Mouse (Mus musculus): ENCODE data around the gene Oxa1l.

DNA sequence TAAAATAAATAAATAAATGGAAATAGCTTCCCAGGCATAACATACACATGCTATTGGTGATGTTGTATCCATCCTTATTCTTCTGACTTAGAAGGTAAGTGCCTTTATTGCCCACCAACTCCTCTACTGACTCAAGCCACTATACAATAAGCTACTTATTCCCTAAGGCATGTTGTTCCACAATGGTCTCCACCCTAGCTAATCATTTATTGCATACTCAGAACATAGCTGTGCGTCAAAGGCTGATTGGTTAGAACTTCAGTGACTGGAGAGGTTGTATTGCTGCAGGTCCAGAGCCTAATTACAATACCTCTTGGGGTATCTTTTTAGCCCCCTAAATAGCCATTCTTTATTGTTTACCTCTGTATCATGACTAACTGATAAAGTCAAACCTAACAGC lies 29.5 kb upstream of the Oxa1l start:
- no peak for TF ChIP-seq POLR2A (IDR thresholded peaks at IDR 0.05; ENCODE audit: insufficient read depth, low read depth, low read length)
- no peak for TF ChIP-seq CTCF (IDR thresholded peaks at IDR 0.05; ENCODE audit: insufficient read depth, low read depth, low read length)

Data from olfactory bulb, adult 2 months (tissue).